Mouse (Mus musculus): Measurements from ENCODE around the gene Cenpa. TPM values are rescaled to one million over a fixed set of nuclear protein-coding genes. Genes with fewer than 3 reads are reported as not detected.

The Cenpa gene
- total RNA-seq (2021): 1 to 10 TPM; 6.1 to 7.6 TPM

DNA sequence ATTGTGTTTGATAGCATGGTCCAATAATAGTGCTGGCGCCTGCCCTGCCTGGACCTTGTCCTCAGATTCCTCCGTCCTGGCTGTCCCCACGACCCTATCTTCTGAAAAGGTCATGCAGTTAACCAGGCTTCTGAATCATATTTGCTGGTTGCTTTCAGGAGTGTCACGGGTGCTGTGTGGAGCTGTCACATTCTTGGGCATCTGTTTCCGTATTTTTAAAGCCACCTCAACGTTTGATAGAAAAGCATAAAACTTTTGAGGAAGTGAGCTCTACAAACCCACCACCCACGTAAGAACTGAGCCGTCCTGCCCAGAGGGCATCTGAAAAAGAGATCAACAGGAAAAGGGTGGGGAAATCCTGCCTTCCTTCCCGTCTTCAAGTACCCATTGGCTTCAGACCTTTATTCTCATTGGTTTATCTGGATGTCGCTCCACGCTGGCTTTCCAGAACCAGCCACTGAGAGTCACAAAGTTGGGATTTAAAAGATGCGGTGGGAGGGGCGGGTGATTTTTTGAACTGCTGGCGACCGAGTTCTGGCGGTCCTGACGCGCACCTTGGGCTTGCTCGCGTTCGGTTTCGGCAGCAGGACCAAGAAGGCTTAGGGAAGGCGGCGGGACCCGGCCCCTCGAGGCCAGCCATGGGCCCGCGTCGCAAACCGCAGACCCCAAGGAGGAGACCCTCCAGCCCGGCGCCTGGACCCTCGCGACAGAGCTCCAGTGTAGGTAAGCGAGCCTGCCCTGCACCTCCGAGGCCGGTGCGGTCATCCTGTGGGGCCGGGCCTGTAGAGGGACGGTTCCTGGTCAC, at the start of gene Cenpa:
Gene Cenpa, plus strand, starts transcription at position 387 of the 805 bp plus-strand sequence.
- peak; percentile 91 to 96 for DNase-seq (ENCODE audit: extremely low spot score in 1 of 2, low spot score in 2 of 2)
- intact Hi-C loops (cut with DNase I): no loop called here

DNA sequence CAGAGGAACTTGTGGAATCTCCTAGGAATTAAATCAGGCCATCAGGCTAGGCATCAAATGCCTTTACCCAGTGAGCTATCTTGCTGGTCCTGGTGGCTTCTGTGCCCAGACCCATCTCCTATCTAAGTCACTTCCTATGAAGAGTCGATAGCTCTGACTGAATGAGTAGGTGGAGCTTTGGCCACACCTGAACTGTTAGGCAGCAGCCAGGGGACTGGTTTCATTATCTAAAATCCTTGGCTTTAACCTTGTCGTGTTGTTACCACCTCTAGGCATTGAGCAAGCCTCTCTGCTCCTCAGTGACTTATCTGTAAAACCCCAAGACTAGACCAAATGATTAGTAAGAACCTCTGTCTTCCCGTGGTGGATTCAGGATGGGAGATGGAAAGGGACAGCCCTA, 49.2 kb upstream of the Cenpa start:
- intact Hi-C loops (cut with DNase I): no loop called here
- no peak for DNase-seq (ENCODE audit: extremely low spot score in 1 of 2, low spot score in 2 of 2)

DNA sequence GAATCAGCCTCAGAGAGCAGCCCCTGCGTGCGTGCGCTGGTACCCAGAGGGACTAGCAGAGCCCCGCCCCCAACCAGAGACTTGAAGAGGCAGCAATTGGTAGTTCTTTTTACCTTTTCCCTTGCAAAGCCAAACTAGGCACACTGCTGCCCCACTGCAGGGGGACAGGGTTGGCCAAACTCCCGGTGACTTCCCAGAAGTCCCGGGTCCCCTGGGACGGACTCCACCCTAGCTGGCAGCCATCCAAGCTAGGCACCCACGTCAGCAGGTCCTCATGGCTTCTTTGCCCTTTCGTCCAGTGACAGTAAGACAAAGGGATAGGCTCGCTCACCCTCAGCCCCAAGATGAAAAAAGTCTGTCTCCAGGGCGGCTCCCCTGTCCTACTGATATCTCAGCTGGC, 48.7 kb upstream of the Cenpa start:
- intact Hi-C loops (cut with DNase I): no loop called here
- peak in 1 of 2 experiments; percentile 52 for DNase-seq (ENCODE audit: extremely low spot score in 1 of 2, low spot score in 2 of 2)

DNA sequence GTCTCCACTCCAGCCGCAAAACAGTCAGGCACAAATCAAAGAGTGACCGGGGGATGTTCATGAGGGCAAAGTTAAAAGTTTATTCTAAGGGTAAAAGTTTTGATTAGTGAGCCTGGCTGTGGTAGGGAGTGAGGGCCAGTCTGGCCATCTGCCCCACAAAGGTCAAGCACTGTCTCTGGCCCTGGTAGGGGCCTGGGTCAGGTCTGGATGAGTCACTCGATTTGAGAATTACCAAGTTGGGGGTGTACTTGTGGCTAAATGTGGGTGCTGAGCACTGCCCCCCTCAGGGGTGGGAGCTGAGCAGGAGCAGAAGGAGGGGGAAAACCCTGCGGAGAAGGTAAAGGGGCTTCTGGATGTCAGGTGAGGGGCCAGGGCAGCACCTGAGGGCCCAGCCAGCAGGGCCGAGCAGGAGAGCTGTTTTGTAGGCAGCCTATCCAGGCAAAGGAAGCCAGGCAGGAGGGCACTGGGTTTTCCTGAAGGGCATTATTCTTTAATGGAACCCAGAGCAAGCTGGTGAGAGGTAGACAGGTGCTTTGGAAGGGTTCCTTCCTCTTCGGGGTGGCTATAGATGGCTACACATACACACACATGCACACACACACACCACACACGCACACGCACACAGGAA, 48.1 kb upstream of the Cenpa start:
- no peak for DNase-seq (ENCODE audit: extremely low spot score in 1 of 2, low spot score in 2 of 2)
- intact Hi-C loops (cut with DNase I): no loop called here

DNA sequence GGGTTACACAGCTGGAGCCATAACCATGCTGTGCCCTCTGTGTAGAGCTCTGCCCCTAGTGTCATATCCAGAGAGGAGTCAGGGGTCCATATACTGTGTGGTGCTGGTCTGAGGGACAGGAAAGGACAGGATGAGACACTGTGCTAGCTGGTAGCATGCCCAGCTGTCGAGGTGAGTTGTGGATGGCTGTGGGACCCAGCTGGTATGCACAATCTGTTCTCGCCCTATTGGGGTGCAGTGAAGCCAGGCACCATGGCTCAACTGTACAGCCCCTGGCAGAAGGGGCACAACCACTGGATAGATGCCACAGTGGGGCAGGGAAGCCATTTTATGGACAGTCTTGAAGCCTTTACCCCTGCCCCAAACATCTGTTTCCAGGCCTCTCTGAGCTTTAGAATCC, 47.4 kb upstream of the Cenpa start:
- intact Hi-C loops (cut with DNase I): no loop called here
- no peak for DNase-seq (ENCODE audit: extremely low spot score in 1 of 2, low spot score in 2 of 2)

DNA sequence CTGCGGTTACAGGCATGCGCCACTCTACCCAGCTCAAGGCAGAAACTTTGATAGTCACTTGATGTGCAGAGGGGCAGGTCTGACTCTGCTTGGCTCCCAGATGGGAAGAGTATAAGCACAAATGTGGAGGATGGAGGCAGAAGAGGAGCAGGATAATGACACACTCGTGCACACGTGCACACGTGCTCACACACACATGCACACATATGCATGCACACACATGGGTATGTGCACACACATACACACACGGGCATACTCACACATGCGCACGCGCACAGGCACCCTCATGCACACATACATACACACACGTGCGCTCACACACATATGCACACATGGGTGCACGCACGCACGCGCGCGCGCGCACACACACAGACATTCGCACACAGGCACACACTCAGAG, 46.0 kb upstream of the Cenpa start:
- DNase-seq (ENCODE audit: extremely low spot score in 1 of 2, low spot score in 2 of 2): no peak
- intact Hi-C loops (cut with DNase I): no loop called here

DNA sequence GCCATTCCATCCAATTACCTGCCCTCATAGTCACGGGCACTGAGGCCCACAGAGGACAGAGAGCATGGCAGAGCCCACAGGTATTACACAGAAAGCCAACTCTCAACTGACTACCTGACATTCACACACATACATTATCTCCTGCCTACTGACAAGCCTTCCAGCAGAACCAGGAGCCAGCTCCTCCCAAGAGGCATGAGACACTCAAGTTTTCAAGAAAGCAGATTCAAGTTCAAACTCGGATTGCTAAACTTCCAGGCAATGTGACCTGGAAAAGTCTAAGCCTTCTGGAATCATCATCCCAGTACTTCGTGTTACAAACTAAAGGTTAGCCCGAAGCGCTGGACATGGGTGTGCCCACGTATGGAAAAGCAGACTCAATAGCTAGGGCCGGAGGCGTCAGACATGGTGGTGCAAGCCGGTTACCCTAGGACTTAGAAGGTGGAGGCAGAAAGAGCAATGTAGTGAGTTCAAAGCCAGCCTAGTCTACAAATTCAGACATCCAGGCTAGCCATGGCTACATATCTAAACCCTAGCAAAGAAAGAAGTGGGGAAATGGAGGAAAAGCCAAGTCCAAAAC, 45.3 kb upstream of the Cenpa start:
- no peak for DNase-seq (ENCODE audit: extremely low spot score in 1 of 2, low spot score in 2 of 2)
- intact Hi-C loops (cut with DNase I): no loop called here

DNA sequence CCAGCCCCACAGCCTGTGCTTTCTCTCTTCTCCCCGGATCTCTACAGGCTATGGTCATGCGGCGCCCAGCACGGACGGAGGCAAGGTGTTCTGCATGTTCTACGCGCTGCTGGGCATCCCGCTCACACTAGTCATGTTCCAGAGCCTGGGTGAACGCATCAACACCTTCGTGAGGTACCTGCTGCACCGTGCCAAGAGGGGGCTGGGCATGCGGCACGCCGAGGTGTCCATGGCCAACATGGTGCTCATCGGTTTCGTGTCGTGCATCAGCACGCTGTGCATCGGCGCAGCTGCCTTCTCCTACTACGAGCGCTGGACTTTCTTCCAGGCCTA, 44.8 kb upstream of the Cenpa start:
- peak in 1 of 2 experiments; percentile 31 for DNase-seq (ENCODE audit: extremely low spot score in 1 of 2, low spot score in 2 of 2)
- intact Hi-C loops (cut with DNase I): no loop called here

DNA sequence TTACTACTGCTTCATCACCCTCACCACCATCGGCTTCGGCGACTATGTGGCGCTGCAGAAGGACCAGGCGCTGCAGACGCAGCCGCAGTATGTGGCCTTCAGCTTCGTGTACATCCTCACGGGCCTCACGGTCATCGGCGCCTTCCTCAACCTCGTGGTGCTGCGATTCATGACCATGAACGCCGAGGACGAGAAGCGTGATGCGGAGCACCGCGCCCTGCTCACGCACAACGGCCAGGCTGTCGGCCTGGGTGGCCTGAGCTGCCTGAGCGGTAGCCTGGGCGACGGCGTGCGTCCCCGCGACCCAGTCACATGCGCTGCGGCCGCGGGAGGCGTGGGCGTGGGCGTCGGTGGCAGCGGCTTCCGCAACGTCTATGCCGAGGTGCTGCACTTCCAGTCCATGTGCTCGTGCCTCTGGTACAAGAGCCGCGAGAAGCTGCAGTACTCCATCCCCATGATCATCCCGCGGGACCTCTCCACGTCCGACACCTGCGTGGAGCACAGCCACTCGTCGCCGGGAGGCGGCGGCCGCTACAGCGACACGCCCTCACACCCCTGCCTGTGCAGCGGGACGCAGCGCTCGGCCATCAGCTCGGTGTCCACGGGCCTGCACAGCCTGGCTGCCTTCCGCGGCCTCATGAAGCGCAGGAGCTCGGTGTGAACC, 44.3 kb upstream of the Cenpa start:
- DNase-seq (ENCODE audit: extremely low spot score in 1 of 2, low spot score in 2 of 2): peak in 1 of 2 experiments; percentile 68
- intact Hi-C loops (cut with DNase I): no loop called here

DNA sequence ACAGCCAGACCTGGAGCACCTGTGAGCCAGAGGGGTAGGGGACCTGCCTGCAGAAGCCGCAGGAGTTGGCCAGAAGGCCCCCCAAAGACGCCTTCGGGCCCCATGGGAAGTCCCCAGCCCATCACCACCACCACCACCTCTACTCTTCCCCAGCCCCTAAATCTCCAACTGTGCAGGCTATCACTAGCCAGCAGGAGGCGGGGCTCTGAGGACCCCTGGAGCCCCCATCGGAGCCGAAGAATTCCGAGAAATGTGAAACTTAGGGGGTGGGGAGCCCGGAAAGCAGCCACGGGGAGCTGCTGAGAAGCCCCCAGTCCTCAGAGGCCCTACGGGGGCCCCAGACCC, 43.8 kb upstream of the Cenpa start:
- no peak for DNase-seq (ENCODE audit: extremely low spot score in 1 of 2, low spot score in 2 of 2)
- intact Hi-C loops (cut with DNase I): no loop called here

DNA sequence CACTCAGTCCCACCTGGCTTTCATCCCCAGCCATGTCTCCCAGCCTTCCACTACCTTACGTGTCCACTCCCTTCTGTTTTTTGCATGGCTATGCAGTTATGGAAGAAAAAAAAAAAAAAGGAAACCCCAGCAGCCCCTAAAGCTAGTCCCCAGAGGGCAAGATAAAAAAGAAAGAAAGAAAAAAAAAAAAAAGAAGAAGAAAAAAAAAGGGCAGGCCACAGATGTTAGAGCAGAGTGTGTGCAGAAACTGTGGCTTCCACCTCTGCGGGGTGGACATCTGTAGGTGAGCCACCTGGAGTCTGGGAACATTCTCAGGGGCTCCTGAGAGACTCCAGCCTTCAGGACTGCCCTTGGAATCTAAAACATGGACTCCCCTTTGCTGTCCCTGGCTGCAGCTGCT, 43.2 kb upstream of the Cenpa start:
- intact Hi-C loops (cut with DNase I): no loop called here
- no peak for DNase-seq (ENCODE audit: extremely low spot score in 1 of 2, low spot score in 2 of 2)

DNA sequence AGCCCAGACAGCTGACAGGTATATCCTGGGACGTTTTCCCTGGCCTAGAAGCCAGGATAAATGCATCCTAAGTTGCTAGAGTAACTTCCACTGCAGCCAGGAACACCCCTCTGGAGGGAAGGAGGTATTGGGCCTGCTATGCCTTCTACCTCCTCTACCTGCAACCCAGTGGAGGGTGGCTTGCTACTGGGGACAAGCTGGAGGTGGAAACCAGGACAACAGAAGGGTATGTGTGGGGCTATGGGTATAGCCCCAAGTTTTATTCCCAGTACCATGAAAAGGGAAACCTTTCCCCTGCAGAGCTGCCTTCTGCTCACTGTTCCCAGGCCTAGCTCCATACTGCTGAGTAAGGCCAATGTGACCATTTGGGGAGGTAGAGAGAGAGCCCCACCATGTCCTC, 42.3 kb upstream of the Cenpa start:
- DNase-seq (ENCODE audit: extremely low spot score in 1 of 2, low spot score in 2 of 2): no peak
- intact Hi-C loops (cut with DNase I): no loop called here

DNA sequence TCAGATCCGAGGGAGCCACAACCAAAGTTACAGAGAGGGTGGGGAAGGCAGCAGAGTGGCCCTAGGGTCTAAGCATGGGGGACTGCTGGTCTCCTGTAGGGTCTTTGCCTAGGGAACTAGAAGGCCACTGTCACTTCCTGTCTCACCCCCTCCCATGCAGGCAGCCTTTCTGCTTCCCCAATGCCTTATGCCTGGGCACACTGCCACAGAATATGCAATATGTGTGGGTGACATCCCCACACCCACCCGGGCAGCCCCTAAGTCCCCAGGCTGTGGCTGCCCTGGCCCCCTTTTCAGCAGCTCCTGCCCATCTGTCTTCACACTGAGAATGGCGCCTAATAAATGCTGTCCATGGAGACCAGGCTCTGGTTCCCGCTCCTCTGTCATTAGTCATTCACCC, 41.7 kb upstream of the Cenpa start:
- no peak for DNase-seq (ENCODE audit: extremely low spot score in 1 of 2, low spot score in 2 of 2)
- intact Hi-C loops (cut with DNase I): no loop called here

DNA sequence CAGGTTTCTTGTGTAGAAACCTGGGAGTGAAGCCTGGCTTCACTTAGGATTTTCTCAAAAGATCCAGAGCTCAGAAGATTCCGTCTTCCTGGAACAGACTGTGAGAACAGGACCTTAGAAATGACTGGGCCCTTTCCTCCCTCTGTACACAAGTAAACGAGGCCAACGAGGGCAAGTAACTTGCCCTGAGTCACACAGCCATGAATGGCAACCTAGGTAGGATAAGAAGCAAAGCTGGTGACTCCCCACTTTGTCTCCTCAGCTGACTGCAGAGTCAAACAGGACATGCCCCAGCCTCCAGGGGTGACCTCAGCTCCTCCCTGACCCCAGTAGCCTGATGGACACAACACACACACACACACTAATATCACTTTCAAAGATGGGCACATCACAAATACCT, 41.2 kb upstream of the Cenpa start:
- DNase-seq (ENCODE audit: extremely low spot score in 1 of 2, low spot score in 2 of 2): no peak
- intact Hi-C loops (cut with DNase I): no loop called here

DNA sequence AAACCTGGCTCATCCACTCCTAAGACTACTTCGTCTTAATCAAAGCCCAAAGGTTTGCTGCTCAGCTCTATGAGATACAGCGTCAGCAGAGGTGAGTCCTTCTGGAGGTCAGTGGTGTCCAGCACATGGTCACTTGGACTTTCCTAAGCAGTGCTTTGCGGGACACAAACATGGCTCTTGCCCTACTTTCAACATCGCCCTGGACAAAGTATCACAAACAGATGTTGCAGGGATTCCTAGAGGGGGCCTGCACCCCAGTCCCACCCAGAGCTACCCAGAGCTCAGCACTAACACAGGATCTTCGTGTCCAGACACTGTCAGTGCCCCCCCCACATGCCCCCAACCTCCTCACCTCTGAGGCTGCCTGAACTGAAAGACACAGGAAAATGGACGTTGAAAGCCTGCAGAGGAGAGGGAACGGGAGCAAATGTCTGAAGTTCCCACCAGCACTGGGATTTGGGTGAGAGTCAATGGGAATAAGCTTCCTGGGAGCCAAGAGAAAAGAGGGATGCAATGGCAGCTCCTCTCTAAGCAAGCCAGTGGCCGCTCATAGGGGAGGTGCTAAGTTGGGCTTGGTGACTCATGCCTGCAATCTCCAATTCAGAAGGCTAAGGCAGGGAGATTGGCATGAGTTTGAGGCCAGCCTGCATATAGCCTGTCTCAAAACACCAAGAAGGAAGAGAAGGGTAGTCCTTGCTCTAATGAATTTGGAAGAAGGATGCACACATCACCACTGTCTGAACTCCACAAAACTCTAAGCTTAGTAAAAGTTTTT, 40.1 kb upstream of the Cenpa start:
- intact Hi-C loops (cut with DNase I): no loop called here

DNA sequence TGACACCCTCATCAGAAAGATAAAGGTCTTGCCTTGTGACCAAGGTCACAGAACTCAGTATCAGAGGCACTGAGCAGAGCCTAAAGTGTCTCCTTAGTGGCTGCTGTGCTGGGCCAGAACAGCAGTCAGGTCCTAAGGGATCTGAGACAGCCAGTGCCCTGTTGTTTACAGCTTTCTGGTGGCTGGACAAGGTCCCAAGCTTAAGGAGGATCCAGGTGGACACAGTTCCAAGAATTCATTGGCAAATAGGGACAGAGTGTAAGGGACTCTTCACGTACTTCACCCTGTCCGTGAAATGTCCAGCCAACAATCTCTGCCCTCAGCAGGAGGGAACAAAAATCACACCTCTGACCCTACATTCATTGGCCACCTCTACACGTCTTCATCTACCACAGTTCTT, 38.1 kb upstream of the Cenpa start:
- no peak for DNase-seq (ENCODE audit: extremely low spot score in 1 of 2, low spot score in 2 of 2)
- intact Hi-C loops (cut with DNase I): no loop called here

More for the DNA sequence above, 40.1 kb upstream of the Cenpa start:
- DNase-seq (ENCODE audit: extremely low spot score in 1 of 2, low spot score in 2 of 2): no peak

DNA sequence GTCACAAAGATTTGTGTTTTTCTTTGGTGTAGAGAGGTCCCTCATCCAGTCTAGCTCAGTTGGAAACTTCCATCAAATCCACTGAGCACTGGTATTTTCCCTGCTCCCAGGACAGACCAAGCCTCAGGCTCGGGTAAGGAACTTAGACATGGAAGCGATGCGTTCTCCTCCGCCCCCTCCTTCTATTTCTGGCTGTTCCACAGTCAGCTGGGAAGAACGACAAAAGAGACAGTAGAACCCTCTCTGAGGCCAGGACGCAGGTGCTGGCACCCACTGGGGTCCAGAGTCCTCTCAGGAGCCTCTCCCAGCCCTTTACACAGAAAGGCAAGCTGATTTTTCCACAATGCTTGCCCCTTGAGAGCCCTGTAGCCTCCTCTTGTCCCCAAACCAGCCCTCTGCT, 36.2 kb upstream of the Cenpa start:
- DNase-seq (ENCODE audit: extremely low spot score in 1 of 2, low spot score in 2 of 2): no peak

DNA sequence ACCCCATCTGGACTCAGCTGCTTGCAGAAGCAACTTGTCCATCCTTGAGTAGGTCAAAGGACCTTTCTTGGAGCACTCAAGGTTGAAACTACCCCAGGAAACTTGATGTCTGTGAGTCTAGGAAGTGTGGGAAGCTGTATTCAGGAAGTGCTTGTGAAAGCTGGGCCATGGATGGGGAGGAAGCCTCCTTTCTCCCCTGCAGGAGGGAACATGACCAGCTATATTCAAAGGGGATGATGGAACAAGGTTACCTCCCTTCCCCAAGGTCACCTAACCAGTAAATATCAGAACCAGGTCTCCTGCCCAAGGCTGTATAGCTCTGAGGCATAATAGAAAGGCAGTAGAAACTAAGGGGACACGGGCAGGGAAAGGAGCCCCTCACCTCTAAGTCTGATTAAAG, 34.4 kb upstream of the Cenpa start:
- DNase-seq (ENCODE audit: extremely low spot score in 1 of 2, low spot score in 2 of 2): no peak
- intact Hi-C loops (cut with DNase I): no loop called here

More for the DNA sequence above, 36.2 kb upstream of the Cenpa start:
- intact Hi-C loops (cut with DNase I): no loop called here

DNA sequence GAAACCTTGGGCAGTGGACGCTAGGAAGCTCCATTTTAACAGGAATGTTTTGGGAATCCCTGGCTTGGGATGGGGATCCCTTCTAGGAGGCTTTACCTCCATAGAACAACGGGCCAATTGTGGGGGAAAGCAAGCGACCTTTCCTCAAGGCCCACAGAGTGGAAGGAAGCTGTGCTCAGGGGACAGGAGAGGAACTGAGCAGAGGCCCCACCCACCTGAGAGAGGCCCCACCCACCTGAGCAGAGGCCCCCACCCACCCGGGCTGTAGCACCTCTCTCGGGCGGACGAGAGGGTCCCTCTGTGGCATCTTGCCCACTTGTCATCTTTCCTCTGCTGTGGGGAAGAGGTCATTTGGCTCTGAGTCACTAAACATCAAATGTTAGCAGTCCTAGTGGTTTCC, 29.6 kb upstream of the Cenpa start:
- intact Hi-C loops (cut with DNase I): loop anchor here (5.0 kb wide), 2 partner anchors 245 to 420 kb away; no protein-coding TSS in a partner anchor

More for the DNA sequence above, 29.6 kb upstream of the Cenpa start:
- DNase-seq (ENCODE audit: extremely low spot score in 1 of 2, low spot score in 2 of 2): no peak

Data from left cerebral cortex, postnatal 10 days (tissue).